Mouse (Mus musculus): ENCODE results near the gene Vdr. TPM values are rescaled to one million over a fixed set of nuclear protein-coding genes. Genes with fewer than 3 reads are reported as not detected.

Vdr gene
- total RNA-seq, 2 experiments from 2014 or later, result 1.7 to 5.3 TPM

DNA sequence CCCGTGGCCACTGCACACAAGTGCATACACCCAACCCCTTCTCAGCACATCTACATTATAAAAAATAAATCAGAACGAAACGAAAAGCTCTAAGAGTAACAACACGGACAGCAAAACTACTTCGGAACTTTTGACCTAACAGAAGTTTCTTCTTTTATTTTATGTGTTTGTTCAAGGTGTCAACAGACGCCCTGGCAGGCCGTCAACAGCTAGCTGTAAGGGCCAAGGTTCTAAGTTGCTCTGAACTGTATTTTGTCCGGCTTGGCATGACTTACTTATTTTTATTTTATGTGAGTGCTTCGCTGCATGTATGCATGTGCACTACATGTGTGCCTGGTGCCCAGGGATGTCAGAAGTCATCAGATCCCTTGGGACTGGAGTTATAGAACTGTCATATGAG, 11.4 kb upstream of the Vdr start:
- ATAC-seq (replicated peaks; ENCODE audit: poor library complexity), result no peak

GRCm38 (mm10) chr15:97920306-97920705, 9.9 kb upstream of the Vdr start:
- no peak for ATAC-seq (replicated peaks; ENCODE audit: poor library complexity)

GRCm38 (mm10) chr15:97919217-97919616, 8.8 kb upstream of the Vdr start:
- no peak for ATAC-seq (replicated peaks; ENCODE audit: poor library complexity)

DNA sequence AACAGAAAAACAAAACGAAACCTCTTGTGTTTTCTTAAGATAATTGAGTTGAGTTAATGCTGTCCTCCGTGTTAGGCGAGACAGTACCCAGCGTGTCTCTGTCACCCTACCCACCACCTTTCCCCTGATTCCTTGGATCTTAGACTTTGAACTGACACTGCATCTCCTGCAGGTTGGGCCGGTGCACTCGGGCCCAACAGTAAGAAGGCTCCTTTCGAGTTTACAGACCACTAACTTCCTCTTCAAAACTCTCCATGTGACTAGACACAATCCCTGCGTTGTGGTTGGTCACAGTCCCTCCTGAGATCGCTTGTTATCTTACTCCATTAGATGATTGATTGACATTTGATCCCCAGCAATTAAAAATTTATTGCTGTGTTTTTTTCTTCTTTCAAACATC, 7.6 kb upstream of the Vdr start:
- ATAC-seq (replicated peaks; ENCODE audit: poor library complexity), result peak; percentile 74

GRCm38 (mm10) chr15:97914331-97914747, 3.9 kb upstream of the Vdr start:
- peak; percentile 81 for ATAC-seq (replicated peaks; ENCODE audit: poor library complexity)

DNA sequence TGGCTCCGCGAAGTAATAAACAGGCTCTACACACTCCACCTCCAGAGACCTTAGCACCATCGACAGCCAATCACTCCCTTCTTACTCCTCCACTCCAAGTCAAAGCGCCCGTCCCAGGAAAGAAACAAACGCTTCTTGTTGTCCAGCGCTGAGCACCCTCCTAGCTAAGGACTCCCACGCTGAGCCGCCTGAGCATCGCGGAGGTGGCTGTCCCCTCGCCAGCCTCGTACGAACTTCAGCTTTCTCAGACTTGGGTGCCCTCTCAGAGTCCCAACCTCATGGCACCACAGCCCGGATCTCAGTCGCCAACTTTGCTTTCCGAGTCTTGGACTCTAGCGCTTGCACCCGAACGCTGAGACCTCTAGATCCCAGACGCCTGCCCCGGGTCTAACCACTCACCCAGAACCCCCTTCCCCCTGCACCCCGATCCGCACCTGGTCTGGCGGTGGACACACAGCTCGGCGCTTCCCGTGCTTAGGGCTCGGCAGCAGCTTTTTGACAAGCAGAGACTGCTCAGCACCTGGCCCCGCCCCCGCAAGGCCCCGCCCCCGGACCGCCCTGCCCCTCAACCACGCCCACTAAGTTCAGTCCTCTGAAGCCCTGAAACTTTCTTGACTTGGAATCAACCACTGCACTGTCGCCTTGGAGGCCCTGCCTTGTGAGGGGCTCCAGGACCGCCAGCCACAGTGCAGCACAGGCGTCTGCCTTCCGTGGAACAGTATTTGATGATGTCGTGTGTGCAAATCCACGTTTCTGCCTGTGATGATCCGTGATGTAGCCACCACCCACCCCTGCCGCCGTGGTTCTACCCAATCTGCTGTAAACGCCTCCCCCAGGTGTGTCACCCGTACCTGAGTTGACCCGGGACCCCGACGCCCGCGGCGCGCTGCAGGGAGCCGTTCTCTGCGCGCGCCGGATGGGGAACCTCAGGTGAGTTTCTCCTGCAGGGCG, 2.4 kb downstream of the Vdr start:
- peak; percentile 76 for ATAC-seq (replicated peaks; ENCODE audit: poor library complexity)

DNA sequence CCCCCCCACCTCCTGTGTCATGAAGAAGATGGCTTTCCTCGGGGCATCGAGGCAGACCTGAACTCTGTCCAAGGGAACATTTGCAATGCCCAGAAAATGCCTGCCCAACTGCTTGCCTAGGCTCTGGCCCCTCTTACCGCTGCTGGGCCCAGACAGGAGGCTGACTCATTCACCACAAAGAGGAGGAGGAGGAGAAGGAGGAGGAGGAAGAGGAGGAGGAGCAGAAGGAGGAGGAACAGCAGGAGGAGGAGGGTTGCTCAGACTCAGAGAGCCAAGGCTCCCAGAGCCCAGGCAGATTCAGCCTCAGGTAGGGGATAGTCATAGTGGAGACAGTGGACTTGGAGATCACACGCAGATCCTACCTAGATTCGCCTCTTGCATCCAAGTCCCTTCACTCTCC, 3.2 kb downstream of the Vdr start:
- ATAC-seq (replicated peaks; ENCODE audit: poor library complexity), result peak; percentile 54

- no peak for ATAC-seq (replicated peaks; ENCODE audit: poor library complexity)
These were observed 5.1 kb downstream of the Vdr start for GRCm38 (mm10) chr15:97905281-97905680.

DNA sequence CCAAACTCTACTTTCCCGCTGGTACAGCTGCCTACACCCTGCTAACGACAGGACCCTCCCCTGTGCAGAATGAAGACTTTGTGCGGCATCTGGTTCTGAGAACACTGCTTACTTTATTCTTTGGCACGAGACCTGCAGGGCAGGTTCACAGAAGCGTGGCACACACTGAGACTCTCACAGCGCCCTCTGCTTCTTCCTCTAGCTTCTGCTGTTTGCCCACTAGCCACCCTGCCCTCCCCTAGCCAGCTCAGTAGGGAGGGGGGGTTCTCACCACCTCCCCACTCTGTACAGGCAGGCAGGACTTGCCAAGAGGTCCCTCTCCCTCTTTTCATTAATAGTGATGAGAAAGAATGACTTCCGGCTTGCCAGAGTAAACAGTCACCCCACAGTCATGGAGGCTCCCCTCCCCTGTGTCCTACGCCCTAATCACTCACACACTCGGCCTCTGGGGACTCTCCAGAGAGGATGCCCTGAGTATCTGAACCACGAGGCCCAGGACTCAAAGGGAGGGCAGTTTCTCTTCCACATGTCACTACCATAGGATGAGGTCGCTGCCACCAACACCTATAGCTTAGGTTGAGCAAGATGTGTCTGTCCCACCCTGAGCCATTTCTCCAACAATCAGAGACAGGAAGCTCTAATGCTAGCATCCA, 6.0 kb downstream of the Vdr start:
- no peak for ATAC-seq (replicated peaks; ENCODE audit: poor library complexity)

- no peak for ATAC-seq (replicated peaks; ENCODE audit: poor library complexity)
These were observed 7.0 kb downstream of the Vdr start for GRCm38 (mm10) chr15:97903261-97904009.

- no peak for ATAC-seq (replicated peaks; ENCODE audit: poor library complexity)
These were observed 9.4 kb downstream of the Vdr start for GRCm38 (mm10) chr15:97900991-97901390.

- no peak for ATAC-seq (replicated peaks; ENCODE audit: poor library complexity)
These were observed 10.0 kb downstream of the Vdr start for GRCm38 (mm10) chr15:97900336-97900912.

DNA sequence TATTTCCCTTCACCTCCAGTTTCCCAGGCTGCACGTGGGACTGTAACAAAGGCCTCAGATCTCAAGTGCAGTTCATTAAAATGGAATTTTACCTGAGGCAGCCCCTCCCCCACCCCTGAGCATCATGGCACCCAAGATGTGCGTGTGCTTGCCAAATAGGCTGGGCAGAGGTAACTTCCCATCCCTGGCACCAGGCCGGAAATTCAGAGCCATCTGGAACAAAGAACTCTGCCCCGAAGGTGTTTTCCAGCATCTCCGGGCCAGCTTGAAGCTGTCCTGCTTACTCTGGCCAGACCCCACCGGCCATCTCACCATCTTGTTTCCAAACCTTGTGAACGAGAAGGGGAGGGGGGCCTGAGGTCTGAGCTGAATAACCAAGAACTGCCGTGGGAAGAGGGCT, 10.7 kb downstream of the Vdr start:
- ATAC-seq (replicated peaks; ENCODE audit: poor library complexity), result no peak

DNA sequence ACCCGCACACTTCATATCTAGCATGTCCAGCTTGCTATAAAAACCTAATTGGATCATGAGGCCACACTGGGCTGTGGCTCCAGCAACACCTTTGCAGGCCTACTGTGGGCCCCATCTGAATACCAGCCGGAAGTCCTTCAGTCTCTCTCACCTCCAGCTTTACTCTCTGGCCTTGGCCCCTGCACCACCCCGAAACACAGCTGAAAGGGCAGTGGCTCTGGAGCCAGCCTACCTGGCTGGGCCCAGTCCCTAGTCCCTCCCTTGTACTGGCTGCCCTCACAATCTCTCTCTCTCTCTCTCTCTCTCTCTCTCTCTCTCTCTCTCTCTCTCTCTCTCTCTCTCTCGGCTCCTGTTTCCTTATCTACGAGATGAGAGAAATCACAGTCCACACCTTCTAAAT, 11.6 kb downstream of the Vdr start:
- no peak for ATAC-seq (replicated peaks; ENCODE audit: poor library complexity)

DNA sequence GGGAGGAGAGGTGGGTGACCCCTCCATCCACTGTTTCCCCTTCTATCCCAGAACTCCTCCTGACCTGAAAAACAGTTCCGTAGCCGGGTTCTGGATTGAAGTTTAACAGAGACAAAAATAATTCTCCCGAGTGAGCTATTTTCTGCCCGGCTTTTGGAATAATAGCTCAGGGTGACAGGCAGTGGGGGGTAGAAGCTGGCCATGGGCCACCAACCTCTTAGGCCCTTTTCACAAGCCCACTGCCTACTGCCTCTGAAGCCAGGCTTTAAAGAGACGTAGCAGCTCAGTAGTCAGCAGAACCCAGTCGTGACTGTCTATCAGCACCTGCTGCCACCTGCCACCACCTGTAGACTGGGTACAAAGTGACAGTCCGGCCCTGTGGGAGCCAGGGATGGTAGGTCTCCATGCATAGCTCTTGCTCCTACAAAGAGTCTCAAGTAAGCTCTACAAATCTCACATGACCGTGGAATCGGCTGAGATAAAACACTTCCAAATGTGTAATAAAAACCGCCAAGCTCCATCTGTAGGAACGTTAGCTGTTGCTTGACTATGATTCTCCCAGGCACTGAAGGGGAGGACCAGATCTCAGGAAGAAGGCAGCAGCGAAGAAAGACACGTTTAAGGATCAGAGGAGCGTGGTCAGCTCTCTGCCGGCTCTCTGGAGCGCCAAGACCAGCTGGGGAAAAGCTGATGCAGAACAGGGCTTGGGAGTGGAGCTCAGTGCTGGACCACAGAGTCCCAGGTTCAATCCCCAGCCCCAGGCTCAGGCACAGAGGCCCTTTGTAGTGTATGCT, 13.4 kb downstream of the Vdr start:
- no peak for ATAC-seq (replicated peaks; ENCODE audit: poor library complexity)

GRCm38 (mm10) chr15:97896347-97896746, 14.1 kb downstream of the Vdr start:
- no peak for ATAC-seq (replicated peaks; ENCODE audit: poor library complexity)

GRCm38 (mm10) chr15:97895847-97896246, 14.6 kb downstream of the Vdr start:
- ATAC-seq (replicated peaks; ENCODE audit: poor library complexity), result no peak

- 0 out of 2 replicates have a peak, but pooled peaks have one; percentile 17 for ATAC-seq (replicated peaks; ENCODE audit: poor library complexity)
These were observed 17.9 kb downstream of the Vdr start for GRCm38 (mm10) chr15:97892506-97892905.

DNA sequence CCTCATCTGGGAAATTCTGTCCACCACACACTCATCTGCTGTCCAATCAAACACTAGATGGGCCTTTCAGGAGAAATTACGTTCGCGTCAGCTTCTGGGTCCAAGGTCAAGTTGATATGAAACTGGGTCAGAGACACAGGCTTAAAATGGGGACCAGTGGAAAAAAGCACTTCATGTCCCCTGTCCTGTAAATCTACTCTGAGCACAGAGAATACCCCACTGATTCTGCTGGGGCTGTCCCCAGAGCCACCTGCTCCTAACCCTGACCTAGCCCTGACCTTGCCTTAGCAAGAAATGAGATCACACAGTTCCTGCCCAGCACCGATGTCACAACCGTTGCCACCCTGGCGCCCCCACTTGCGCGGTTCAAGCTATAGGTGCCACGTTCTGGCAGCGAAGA, 20.0 kb downstream of the Vdr start:
- ATAC-seq (replicated peaks; ENCODE audit: poor library complexity), result no peak

- peak; percentile 37; the same call in 1 of the 2 replicates for ATAC-seq (replicated peaks; ENCODE audit: poor library complexity)
These were observed 20.4 kb downstream of the Vdr start for GRCm38 (mm10) chr15:97890017-97890416.

All from megakaryocyte progenitor cell, adult 5-6 weeks (primary cell).